Mouse (Mus musculus) subcutaneous adipose tissue, adult 2 months (tissue): ENCODE data around the gene Vmn2r63. TPM values are rescaled to one million over a fixed set of nuclear protein-coding genes. Genes with fewer than 3 reads are reported as not detected.

Experiments used
- polyA plus RNA-seq: library from polyadenylated mRNA; depleted of rRNA; stranded (reverse); fragments of >200 nt; gene quantifications from 2 replicates; pipeline ENCODE4 v1.2.3, GENCODE M21; 2012; ENCODE audit warnings: low replicate concordance; rRNA removed

Gene Vmn2r63
- not detected in 2 replicates for polyA plus RNA-seq

DNA sequence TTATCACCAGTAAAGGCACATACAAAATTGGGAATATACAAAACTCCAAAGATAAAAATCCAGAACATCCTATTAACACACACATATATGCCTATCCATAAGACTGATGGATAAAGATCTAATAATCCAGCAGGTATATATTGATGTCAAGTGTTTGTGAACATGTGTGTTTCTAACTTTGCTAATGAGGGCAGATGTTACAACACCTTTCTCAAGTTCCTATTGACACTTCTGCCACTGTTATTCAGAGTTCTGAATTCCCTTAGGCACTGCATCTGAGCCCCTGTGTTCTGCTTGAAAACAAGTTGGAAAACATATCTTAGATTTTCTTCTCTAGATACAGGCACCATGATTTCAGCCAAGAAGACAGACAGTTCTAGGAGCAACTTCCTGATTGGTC is at the start of gene Vmn2r63:
TSS of gene Vmn2r63 (minus strand) at position 101 of the 400 bp plus-strand sequence.

DNA sequence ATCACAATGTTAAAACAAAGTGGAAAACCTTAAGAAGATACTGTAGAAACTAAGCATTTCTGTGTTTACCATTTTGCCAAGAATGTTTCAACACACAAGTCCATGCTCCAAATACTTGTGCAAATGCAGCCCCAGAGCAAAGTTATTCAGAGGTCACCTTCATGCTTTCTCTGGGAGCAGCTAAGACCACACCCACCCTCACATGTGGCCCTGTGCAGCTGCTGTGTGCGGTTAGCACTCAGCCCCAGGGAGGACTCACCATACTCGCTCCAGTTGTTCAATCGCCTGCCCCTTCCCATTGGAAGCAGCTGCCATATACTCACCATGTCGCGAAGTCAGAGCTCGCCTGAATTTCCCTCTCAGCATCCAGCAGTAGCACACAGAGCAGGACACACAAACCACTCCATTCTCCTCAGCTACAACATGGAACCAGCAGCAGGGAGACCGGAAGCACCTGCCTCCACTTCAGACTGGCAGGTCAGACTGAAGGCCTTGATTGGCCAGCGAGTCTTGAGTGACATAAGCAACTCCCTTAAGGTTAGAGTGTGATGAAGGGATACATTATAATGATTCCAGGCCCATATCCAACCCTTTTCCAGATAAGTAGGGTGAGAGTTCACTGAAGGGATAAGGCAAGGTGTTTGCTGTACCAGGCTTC is 66.7 kb downstream of the Vmn2r63 start, which contains the start of gene Gm2381:
TSS of gene Gm2381 (minus strand) at position 434 of the 658 bp plus-strand sequence.

Other genes with a start within 250 kb of the Vmn2r63 start
- gene Zfp975, start 241.1 kb downstream of the Vmn2r63 start, polyA plus RNA-seq = 0.57 and 1.1 TPM in 2 replicates
- gene Gm17067, start 206.8 kb downstream of the Vmn2r63 start, polyA plus RNA-seq = not detected in 2 replicates
- gene Vmn2r62, start 140.3 kb downstream of the Vmn2r63 start, polyA plus RNA-seq = not detected in 2 replicates
- not detected in 2 replicates for gene Gm2381, start 66.6 kb downstream of the Vmn2r63 start, polyA plus RNA-seq
- gene Gm9268, start 84.9 kb upstream of the Vmn2r63 start, polyA plus RNA-seq = not detected in 2 replicates
- not detected in 2 replicates for gene Zfp936, start 180.4 kb upstream of the Vmn2r63 start, polyA plus RNA-seq